Mouse (Mus musculus): ENCODE data around the gene Atf1. TPM values are rescaled to one million over a fixed set of nuclear protein-coding genes. Genes with fewer than 3 reads are reported as not detected.

The Atf1 gene
- polyA plus RNA-seq, 1 experiment from 2014 or later, result 12.7 TPM

DNA sequence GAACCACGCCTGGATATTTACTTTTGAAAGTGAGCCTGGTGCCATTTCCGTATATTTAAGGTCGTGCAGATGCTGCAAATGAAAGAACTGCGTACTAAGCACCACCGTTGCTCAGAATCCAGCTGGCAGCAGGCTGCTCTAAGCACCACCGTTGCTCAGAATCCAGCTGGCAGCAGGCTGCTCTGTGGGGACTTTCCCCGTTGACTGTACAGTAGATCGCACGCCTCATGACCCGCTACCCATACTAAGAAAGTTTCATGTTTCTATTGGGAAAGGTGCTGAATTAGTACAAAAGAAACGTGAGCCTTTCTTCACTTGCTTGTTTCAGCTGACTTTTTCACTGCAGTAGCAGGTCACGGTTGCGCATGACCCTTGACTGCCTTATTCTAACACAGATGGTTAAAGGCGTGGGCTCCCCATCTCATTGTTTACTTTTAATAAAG, 38.6 kb upstream of the Atf1 start:
- Histone ChIP-seq H3K27ac (replicated peaks) (no peak overlapping the region), H3K36me3 (peaks cover 77% of the 10 kb centered on the region), H3K4me1 (replicated peaks) (no peaks in the 10 kb centered on the region), H3K27me3 (no peaks in the 10 kb centered on the region), H3K9ac (no peak overlapping the region), H3K4me2 (no peak overlapping the region), H3K9me3 (no peaks in the 10 kb centered on the region), H3K4me3 (no peak overlapping the region)
- ATAC-seq (ENCODE audit: low FRiP score, low read depth), result no peak
- 79% methylated on average over 14 of the region's 14 CpGs for WGBS

DNA sequence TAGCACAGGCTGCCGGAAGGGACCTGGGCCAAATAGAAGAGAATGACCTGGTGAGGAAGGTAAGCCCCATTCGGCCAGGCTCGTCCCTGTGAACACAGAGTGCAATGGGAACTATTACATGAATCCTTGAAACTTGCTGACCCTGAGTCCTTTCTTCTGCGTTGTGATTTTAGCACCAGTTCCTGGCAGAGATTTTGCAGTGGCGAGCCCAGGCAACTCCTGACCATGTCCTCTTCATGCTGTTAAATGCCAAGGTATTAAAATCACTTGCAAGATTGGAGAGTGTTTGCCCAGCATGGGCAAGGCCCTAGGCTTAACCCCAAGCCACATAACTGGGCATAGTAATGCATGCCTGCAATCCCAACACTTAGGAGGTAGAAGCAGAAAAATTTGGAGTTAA, 37.5 kb upstream of the Atf1 start:
- H3K27me3 ChIP-seq, result no peaks in the 10 kb centered on the region
- H3K27ac ChIP-seq (replicated peaks), result no peak overlapping the region
- H3K4me2 ChIP-seq, result no peak overlapping the region
- 94% methylated on average over 5 of the region's 5 CpGs for WGBS
- no peak for ATAC-seq (ENCODE audit: low FRiP score, low read depth)
- peaks cover 80% of the 10 kb centered on the region for H3K36me3 ChIP-seq
- H3K9me3 ChIP-seq, result no peaks in the 10 kb centered on the region
- H3K9ac ChIP-seq, result no peak overlapping the region
- no peak overlapping the region for H3K4me3 ChIP-seq
- H3K4me1 ChIP-seq (replicated peaks), result no peaks in the 10 kb centered on the region

DNA sequence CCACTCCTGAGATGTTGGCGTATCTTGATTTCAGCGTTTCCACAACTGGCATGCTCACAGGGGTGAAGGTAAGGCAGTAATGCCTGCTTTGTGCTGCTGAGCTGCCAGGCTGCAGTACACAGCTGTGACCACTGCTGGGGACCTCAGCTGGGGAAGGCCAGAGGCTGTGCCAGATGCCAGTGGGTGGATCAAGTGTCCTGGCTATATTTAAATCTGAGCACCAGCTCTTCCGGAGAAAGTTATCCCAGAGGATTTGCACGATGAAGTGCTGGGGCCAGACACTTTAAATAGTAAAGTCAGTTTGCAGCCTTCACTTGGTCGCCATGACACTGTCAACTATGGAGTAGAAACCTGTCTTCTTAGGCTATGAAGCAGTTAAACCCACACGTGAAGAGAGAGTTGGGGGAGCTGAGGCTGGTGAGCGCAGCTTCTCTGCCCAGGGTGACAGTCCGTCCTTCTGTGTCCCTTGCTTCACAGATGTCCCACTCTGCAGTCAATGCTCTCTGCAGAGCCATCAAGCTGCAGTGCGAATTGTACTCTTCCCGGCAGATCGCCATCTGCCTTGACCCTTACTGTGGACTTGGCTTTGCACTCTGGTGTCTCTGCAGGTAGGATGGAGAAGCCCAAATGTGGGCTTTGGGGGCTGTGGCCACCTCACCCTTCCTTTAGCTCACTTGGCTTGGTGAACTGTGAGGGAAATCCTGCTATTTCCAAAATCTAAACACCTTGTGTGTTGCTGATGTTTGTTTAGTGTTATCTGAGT, 28.5 kb upstream of the Atf1 start:
- no peak overlapping the region for H3K9ac ChIP-seq
- no peaks in the 10 kb centered on the region for H3K9me3 ChIP-seq
- no peaks in the 10 kb centered on the region for H3K27me3 ChIP-seq
- no peaks in the 10 kb centered on the region for H3K4me1 ChIP-seq (replicated peaks)
- no peak for ATAC-seq (ENCODE audit: low FRiP score, low read depth)
- no peak overlapping the region for H3K4me2 ChIP-seq
- H3K36me3 ChIP-seq, result peaks cover 63% of the 10 kb centered on the region
- H3K4me3 ChIP-seq, result no peak overlapping the region
- 87% methylated on average over 11 of the region's 11 CpGs for WGBS
- H3K27ac ChIP-seq (replicated peaks), result 0 out of 2 replicates have a peak overlapping the region, but pooled peaks have one; percentile 8

DNA sequence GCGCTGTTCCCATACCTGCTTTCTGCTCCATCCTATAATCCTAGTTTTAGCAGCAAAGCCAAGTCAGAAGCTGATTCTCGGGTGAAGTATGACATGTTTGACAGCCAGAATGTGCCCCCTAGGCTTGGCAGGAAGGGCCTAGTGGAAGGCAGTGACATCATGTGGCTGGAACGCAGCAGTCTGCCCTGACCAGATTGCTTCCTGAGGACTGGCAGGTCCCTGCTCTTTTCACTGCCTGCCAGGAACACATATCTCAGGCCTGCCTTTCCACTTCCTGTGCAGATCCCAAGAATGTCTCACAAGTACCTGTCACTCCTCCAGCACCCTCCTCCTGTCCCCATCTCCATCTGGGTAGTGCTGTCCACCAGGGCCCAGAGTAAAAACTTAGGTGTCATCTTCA, 27.8 kb upstream of the Atf1 start:
- no peak overlapping the region for H3K27ac ChIP-seq (replicated peaks)
- no peak overlapping the region for H3K4me2 ChIP-seq
- no peaks in the 10 kb centered on the region for H3K27me3 ChIP-seq
- no peak for ATAC-seq (ENCODE audit: low FRiP score, low read depth)
- H3K36me3 ChIP-seq, result peaks cover 63% of the 10 kb centered on the region
- H3K9ac ChIP-seq, result no peak overlapping the region
- 78% methylated on average over 3 of the region's 3 CpGs for WGBS
- no peak overlapping the region for H3K4me3 ChIP-seq
- no peaks in the 10 kb centered on the region for H3K9me3 ChIP-seq
- no peaks in the 10 kb centered on the region for H3K4me1 ChIP-seq (replicated peaks)

DNA sequence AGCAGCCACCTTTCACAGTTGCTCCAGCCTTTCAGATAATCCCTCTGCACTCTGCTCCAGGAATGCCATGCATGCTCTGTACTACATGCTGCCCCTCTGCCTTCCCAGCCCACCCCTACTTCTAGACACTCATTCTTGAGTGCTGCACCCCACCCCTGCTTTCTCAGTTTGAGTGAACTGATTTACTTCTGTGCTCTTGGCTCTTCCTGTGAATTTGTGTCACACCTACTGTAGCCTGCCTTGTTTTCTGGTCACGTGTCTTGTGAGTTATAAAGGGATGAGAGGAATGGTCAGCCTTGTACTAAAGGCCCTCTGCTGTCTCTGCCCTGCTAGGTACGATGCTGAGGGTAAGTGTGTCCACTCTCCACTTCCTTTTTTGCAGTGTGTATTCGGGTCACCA, 25.8 kb upstream of the Atf1 start:
- no peak overlapping the region for H3K9ac ChIP-seq
- H3K27me3 ChIP-seq, result no peaks in the 10 kb centered on the region
- H3K27ac ChIP-seq (replicated peaks), result no peak overlapping the region
- ATAC-seq (ENCODE audit: low FRiP score, low read depth), result no peak
- no peaks in the 10 kb centered on the region for H3K4me1 ChIP-seq (replicated peaks)
- H3K4me2 ChIP-seq, result no peak overlapping the region
- H3K9me3 ChIP-seq, result no peaks in the 10 kb centered on the region
- H3K4me3 ChIP-seq, result no peak overlapping the region
- peaks cover 60% of the 10 kb centered on the region for H3K36me3 ChIP-seq
- 88% methylated on average over 3 of the region's 3 CpGs for WGBS

DNA sequence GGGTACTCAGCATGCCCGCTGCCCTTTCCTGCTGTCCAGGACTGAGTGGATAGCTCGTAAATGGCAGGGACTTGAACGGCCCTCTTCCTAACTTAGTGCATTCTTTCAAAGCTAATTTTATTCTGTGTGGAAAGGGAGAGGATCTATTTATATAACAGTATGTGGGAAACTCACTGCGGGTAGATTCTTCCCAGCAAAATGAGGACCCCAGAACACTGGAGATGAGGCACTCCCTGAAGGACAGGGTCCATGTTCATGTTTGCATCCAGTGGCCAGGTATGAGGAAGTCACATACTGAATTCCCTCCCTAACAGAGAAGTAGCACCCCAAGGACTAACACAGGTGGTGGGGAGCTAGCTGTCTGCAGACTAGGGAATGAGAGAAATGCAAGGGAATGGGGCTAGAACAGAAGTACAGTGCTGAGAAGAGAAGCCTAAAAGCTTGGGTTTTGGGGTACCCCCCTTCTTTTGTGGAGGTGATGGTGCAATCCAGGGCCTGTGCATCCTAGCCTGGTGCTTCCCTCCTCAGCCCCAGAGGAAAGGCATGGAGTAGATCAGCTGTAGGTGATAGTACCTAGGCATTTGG, 25.1 kb upstream of the Atf1 start:
- no peaks in the 10 kb centered on the region for H3K9me3 ChIP-seq
- no peaks in the 10 kb centered on the region for H3K27me3 ChIP-seq
- H3K9ac ChIP-seq, result no peak overlapping the region
- H3K4me1 ChIP-seq (replicated peaks), result no peaks in the 10 kb centered on the region
- 89% methylated on average over 4 of the region's 4 CpGs for WGBS
- no peak overlapping the region for H3K27ac ChIP-seq (replicated peaks)
- H3K36me3 ChIP-seq, result peaks cover 68% of the 10 kb centered on the region
- H3K4me2 ChIP-seq, result no peak overlapping the region
- no peak overlapping the region for H3K4me3 ChIP-seq
- ATAC-seq (ENCODE audit: low FRiP score, low read depth), result no peak

DNA sequence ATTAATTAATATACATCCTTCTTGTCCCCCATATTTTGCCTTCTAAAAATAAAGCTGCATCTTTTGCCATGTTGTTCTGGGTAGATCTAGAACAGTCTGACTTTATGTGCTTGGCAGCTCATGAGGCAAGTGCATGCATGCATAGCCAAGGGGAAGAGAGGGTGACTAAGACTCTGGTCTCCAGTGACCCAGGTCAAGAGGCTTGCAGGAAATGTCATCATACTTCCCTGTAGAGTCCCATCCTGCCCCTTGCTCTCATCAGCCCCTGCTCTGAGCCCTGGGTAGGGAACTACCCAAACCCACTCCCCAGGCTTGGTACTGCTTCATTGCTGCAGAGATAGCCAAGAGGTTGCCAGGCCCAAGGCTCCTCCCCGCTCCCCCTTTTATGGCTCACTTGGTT, 23.0 kb upstream of the Atf1 start:
- no peak overlapping the region for H3K9ac ChIP-seq
- no peak for ATAC-seq (ENCODE audit: low FRiP score, low read depth)
- no peak overlapping the region for H3K4me3 ChIP-seq
- H3K27ac ChIP-seq (replicated peaks), result no peak overlapping the region
- H3K4me1 ChIP-seq (replicated peaks), result no peaks in the 10 kb centered on the region
- peaks cover 77% of the 10 kb centered on the region for H3K36me3 ChIP-seq
- H3K4me2 ChIP-seq, result no peak overlapping the region
- H3K9me3 ChIP-seq, result no peaks in the 10 kb centered on the region
- no peaks in the 10 kb centered on the region for H3K27me3 ChIP-seq
- 100% methylated on average over 1 of the region's 1 CpGs for WGBS

DNA sequence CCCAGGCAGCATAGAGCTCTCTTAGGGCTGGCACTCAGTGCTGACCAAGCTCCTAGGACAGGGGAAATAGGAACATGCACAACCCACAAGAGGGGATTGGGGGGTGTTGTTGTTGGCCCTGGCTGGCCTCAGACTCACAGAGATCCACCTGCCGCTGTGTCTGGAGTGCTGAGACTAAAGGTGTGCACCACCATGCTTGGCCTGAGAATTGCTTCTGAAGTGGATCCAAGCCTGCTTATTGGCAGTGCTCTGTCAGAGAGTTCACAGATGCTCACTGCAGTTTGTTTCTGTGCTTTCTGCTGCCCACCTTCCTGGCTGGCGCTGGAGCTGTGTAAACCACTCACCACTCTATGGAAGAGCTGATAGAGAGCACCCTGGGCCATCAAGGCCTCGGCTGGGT, 17.6 kb upstream of the Atf1 start:
- Histone ChIP-seq H3K4me3 (no peak overlapping the region), H3K27ac (replicated peaks) (no peak overlapping the region), H3K9ac (no peak overlapping the region), H3K27me3 (no peaks in the 10 kb centered on the region), H3K9me3 (no peaks in the 10 kb centered on the region), H3K4me1 (replicated peaks) (no peaks in the 10 kb centered on the region), H3K36me3 (peaks cover 93% of the 10 kb centered on the region), H3K4me2 (no peak overlapping the region)
- no peak for ATAC-seq (ENCODE audit: low FRiP score, low read depth)
- 91% methylated on average over 3 of the region's 3 CpGs for WGBS

DNA sequence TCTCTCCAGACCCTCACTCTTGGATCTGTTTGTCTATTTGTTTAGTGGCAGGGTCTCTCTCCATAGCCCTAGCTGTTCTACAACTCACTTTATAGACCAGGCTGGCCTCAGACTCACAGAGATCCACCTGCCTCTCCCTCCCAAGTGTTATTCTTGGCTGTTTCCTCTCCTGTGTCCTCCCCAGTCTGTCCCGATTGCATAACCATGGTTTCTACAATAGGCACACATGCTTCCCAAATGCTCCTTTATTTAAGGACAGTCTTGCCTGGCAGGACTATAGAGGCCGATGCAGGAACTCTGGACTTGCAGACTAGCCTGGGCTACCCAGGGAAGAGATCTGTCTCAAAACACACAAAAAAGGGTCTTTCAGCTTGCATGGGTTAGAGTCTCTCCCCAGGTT, 14.3 kb upstream of the Atf1 start:
- Histone ChIP-seq H3K4me2 (no peak overlapping the region), H3K4me1 (replicated peaks) (no peaks in the 10 kb centered on the region), H3K4me3 (no peak overlapping the region), H3K27me3 (no peaks in the 10 kb centered on the region), H3K9ac (no peak overlapping the region), H3K9me3 (no peaks in the 10 kb centered on the region), H3K27ac (replicated peaks) (no peak overlapping the region), H3K36me3 (peaks cover 87% of the 10 kb centered on the region)
- ATAC-seq (ENCODE audit: low FRiP score, low read depth), result no peak
- 86% methylated on average over 2 of the region's 2 CpGs for WGBS

DNA sequence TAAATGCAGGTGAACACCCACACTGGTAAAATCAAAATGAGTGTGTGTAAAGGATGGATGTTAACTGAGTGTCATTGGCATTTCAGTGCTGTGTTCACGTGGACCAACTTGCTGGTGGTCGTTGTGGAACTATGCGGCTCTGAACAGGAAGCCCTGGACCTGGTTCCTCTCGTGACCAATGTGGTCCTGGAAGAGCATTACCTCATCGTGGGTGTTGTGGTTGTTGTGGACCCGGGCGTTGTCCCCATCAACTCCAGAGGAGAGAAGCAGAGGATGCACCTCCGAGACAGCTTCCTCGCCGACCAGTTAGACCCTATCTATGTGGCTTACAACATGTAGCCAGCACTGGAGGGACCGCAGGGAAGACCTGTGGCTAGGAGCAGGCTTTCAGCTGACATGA, 12.5 kb upstream of the Atf1 start:
- WGBS, result 96% methylated on average over 11 of the region's 11 CpGs
- H3K27me3 ChIP-seq, result no peaks in the 10 kb centered on the region
- H3K4me3 ChIP-seq, result no peak overlapping the region
- ATAC-seq (ENCODE audit: low FRiP score, low read depth), result no peak
- no peaks in the 10 kb centered on the region for H3K9me3 ChIP-seq
- no peaks in the 10 kb centered on the region for H3K4me1 ChIP-seq (replicated peaks)
- no peak overlapping the region for H3K27ac ChIP-seq (replicated peaks)
- no peak overlapping the region for H3K9ac ChIP-seq
- H3K36me3 ChIP-seq, result peaks cover 72% of the 10 kb centered on the region
- H3K4me2 ChIP-seq, result no peak overlapping the region

DNA sequence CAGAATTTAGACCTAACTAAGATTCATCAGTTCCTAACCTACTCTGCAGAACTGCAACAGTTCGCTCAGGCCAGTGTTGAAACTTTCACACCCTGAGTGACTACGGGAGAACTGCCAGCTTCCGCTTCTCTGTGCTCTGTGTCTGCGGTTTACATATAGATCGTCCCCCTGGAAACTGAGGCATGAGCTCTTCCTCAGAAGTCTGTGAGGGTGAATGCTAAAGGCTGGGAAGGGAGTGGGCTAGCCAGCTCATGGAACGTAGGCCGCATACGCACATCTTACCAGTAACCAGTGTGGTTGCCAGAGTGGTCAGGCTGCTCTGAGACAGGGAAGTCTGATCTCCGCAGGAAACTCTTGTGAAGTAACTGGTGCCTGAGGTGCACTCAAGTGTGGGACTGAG, 11.4 kb upstream of the Atf1 start:
- Histone ChIP-seq H3K36me3 (peaks cover 61% of the 10 kb centered on the region), H3K4me1 (replicated peaks) (no peaks in the 10 kb centered on the region), H3K4me3 (no peak overlapping the region), H3K4me2 (no peak overlapping the region), H3K27me3 (no peaks in the 10 kb centered on the region), H3K9ac (no peak overlapping the region), H3K27ac (replicated peaks) (no peak overlapping the region), H3K9me3 (no peaks in the 10 kb centered on the region)
- WGBS, result 92% methylated on average over 9 of the region's 9 CpGs
- no peak for ATAC-seq (ENCODE audit: low FRiP score, low read depth)

DNA sequence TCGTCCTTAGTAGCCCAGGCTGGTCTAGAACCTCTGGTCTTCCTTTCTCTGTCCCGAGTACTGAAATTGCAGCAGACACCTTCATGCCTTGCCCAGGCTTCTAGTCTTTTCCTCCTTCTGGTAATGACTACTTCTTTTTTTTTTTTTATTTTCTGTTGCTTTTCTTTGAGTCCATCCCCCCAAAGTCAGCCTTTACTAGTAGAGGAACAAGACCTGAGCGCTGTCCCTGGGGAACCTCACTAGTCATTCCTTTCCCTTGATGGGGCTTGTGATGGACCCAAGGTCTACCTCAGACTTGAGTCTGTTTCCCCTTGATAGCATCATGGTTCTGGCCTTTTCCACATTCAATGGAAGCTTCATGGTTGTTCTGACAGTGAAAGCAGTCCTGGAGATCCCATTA, 9.6 kb upstream of the Atf1 start:
- 96% methylated on average over 3 of the region's 3 CpGs for WGBS
- H3K4me2 ChIP-seq, result no peak overlapping the region
- H3K9me3 ChIP-seq, result no peaks in the 10 kb centered on the region
- H3K27me3 ChIP-seq, result no peaks in the 10 kb centered on the region
- H3K27ac ChIP-seq (replicated peaks), result no peak overlapping the region
- H3K4me1 ChIP-seq (replicated peaks), result no peaks in the 10 kb centered on the region
- H3K9ac ChIP-seq, result no peak overlapping the region
- H3K4me3 ChIP-seq, result no peak overlapping the region
- no peak for ATAC-seq (ENCODE audit: low FRiP score, low read depth)
- peaks cover 43% of the 10 kb centered on the region for H3K36me3 ChIP-seq

DNA sequence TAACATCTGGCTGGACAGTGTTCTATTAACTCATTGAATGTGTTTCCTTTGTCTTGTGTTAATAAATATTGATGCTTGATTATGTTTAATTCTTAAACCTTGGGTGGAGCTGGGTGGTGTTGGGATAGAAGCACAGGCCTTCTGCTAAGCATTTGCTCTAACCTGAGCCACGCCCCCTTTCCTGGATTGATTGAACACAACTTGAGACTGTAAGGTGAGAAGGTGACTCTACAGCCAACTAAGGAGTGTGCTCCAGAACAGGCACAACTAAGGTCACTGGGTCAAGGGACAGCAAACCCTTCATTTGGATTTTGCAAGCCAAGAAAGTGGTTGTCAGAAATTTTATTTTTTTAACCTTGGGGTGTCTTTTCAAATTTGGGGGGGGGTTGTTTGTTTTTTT, 8.2 kb upstream of the Atf1 start:
- Histone ChIP-seq H3K36me3 (peaks cover 29% of the 10 kb centered on the region), H3K4me2 (no peak overlapping the region)
- WGBS, result 93% methylated on average over 1 of the region's 1 CpGs

More for the DNA sequence above, 8.2 kb upstream of the Atf1 start:
- Histone ChIP-seq H3K4me3 (no peak overlapping the region), H3K27me3 (no peaks in the 10 kb centered on the region), H3K4me1 (replicated peaks) (no peaks in the 10 kb centered on the region), H3K9ac (no peak overlapping the region), H3K27ac (replicated peaks) (no peak overlapping the region), H3K9me3 (no peaks in the 10 kb centered on the region)
- no peak for ATAC-seq (ENCODE audit: low FRiP score, low read depth)

Data from hindbrain, embryonic 15.5 days (tissue).